Mouse (Mus musculus) heart, postnatal 0 days (tissue): ENCODE measurements at regions not wholly inside any gene's neighbourhood (a gene's known extent, or its start where the extent isn't known, plus 50 kb on each side); places are given as distances from the start of the nearest gene placed in this dataset.

Source experiments
- CTCF ChIP-seq: IDR thresholded peaks from 2 replicates; pipeline ENCODE4 v1.5.1; 2016; ENCODE audit warnings: antibody characterized with exemption, control low read depth, low read depth
- EP300 ChIP-seq: IDR thresholded peaks from 2 replicates; pipeline ENCODE4 v1.6.1; 2016; ENCODE audit warnings: antibody characterized with exemption, low read depth

DNA sequence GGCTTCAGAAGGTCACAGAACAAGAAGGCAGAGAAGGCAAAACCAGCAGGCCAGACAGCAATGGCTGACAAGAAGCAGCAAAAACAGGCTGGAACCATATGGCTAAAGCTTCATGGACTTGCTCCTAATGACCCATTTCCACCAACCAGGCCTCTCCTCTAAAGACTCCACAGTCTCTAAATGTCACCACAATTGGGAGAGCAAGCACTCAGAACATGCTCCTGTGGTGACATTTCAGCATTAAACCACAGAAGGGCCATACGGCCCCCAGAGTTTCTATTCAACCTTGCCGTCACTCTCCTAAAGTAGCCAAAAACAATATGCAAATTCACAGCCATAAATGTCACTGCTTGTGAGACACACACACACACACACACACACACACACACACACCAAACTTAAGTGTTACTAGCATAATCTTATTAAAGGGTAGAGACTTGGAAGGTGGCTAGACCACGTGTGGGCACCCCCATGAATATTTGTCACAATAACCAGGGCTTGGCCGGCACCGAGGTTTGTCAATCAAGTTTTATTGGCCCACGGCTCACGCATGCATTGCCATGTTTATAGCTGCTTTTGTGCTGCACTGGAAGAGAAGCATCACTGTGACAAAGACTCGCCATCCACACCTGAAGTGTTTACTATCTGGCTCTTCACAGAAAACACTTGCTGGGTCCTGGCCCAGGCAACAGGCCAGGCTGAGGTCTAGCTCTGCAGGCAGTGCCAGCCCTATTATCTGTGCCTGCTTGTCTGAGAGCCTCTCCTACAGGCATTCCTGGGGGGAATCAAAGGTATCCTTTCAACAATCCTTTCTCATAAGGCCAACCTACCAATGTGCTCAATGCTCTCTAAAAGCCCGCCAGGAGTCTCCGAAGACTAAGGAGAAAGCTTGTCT lies 75.6 kb upstream of the Dap start:
- TF ChIP-seq CTCF (no peak), EP300 (no peak)
